Mouse (Mus musculus) naive thymus-derived CD4-positive, alpha-beta T cell, adult 5 months (primary cell): ENCODE results near the gene Ift27. TPM values are rescaled to one million over a fixed set of nuclear protein-coding genes. Genes with fewer than 3 reads are reported as not detected.

ENCODE experiments used
- polyA plus RNA-seq: library from polyadenylated mRNA; unstranded; fragments of 100-300 nt; shearing (Covaris generic); gene quantifications from one replicate; pipeline ENCODE4 v1.2.1, GENCODE M21; 2017

Ift27 gene
- polyA plus RNA-seq: 28.3 TPM

DNA sequence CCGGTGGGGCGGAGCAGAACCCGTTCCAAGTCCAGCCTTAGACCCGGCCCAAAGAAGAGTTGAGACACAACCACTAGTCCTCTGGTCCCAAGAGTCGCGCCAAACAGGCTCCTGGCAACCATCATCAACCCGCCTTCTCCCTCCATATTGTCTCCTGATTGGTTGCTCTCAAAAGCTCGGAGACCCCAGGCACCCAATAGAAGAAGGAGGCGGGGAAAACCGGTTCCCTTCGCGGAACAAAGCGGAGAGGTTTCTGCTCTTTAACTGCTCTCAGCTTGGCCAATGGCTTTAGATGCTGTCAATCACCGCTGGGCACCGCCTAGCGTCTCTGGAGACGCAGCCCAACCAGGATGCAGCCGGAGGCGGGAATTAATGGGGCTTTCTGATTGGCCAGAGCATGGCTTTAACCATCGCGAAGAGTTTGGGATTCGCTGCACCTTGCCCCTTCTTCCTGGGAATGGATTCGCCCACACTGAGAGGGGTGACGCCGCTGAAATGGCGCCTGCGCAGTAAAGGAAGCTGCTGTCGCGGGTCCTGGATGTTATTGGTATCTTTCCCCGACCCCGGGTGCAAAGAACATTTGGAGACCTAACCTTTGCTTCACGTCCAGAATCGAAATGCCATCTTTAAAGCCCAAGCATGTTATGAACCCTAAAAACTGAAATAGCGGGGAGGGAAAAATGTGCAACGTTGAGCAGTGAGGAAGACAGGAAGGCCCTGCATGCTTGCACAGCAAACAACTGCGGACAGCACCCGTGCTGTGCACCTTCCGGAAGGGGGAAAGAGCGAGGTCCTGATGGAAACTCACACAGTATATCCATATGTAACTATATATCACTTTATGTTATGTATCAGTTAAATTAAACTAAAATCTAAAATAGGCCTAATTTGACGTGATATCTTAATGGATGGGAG lies at the start of gene Ift27:
Gene Ift27 (minus strand): TSS at position 136 of the 915 bp plus-strand sequence.

DNA sequence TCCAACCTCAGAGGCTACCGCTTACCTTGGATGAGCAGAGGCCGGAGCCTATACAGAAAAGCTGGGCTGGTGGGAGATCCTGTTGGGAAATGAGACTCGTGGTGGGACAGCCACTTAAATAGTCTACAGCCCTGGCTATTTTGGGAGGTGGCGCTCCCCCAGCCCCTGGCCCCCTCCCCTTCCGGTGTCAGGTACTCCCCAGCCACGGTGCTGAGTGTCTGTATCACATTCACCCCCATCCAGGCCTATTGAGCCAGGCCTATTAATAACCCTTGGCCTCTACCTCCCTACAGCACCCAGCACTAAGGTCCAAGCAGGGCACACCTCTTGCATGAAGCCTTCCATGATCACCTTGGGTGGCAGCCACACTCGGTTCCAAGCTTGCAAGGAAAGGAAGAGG lies 32.4 kb upstream of the Ift27 start, which contains the start of gene Pvalb:
Gene Pvalb (minus strand): TSS at position 89 of the 400 bp plus-strand sequence.

DNA sequence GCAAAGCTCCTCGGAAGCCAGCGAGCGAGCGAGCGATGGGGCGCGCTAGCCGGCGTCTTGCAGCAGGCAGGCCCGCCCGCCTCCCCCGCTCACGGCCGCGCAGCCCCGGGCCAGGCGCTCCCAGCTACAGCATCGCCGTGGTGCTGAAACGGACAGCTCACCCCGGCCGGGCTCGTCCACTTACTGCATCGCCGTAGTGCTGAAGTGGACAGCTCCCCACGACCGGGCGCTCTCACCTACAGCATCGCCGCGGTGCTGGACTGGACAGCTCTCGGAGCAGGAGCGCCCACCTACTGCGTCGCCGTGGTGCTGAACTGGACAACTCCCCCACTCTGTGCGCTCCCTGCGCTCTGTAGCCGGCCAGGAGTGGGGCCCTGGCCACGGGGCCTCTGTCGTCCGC lies 54.2 kb downstream of the Ift27 start, which contains the start of gene Cacng2:
Gene Cacng2 (minus strand): TSS at position 325 of the 400 bp plus-strand sequence.

Other genes with a start within 250 kb of the Ift27 start
- gene Txn2, start 245.1 kb downstream of the Ift27 start, polyA plus RNA-seq: 156 TPM
- 3.3 TPM for gene Foxred2, start 217.4 kb downstream of the Ift27 start, polyA plus RNA-seq
- gene Eif3d, start 203.3 kb downstream of the Ift27 start, polyA plus RNA-seq: 177 TPM
- gene Cacng2, start 54.1 kb downstream of the Ift27 start, polyA plus RNA-seq: not detected
- not detected for gene Pvalb, start 32.3 kb upstream of the Ift27 start, polyA plus RNA-seq
- gene Ncf4, start 70.7 kb upstream of the Ift27 start, polyA plus RNA-seq: 66.2 TPM
- not detected for gene Csf2rb2, start 131.6 kb upstream of the Ift27 start, polyA plus RNA-seq
- 0.10 TPM for gene Csf2rb, start 151.6 kb upstream of the Ift27 start, polyA plus RNA-seq
- not detected for gene Tex33, start 221.8 kb upstream of the Ift27 start, polyA plus RNA-seq
- gene Tst, start 231.8 kb upstream of the Ift27 start, polyA plus RNA-seq: not detected
- gene Mpst, start 232.3 kb upstream of the Ift27 start, polyA plus RNA-seq: 2.5 TPM